Mouse (Mus musculus) ES-Bruce4 (cell line): ENCODE measurements around the gene 2900026A02Rik. TPM values are rescaled to one million over a fixed set of nuclear protein-coding genes. Genes with fewer than 3 reads are reported as not detected.

Experiments
- H3K27ac ChIP-seq: 2 replicates; pipeline ENCODE4 v1.5.1; 2012; ENCODE audit warnings: low read length, inconsistent platforms; ENCODE audit not compliant: insufficient read depth
- H3K27me3 ChIP-seq: 2 replicates; pipeline ENCODE4 v1.6.1; 2012; ENCODE audit warnings: mild to moderate bottlenecking, low read length, inconsistent platforms; ENCODE audit not compliant: control insufficient read depth, poor library complexity, insufficient read depth, severe bottlenecking
- H3K36me3 ChIP-seq: 2 replicates; pipeline ENCODE4 v1.6.1; 2012; ENCODE audit warnings: inconsistent platforms, mild to moderate bottlenecking, low read length, moderate library complexity; ENCODE audit not compliant: control insufficient read depth, poor library complexity, insufficient read depth, severe bottlenecking
- H3K4me1 ChIP-seq: one replicate; pipeline ENCODE4 v1.8.1; 2011; ENCODE audit warnings: low read length; ENCODE audit not compliant: control insufficient read depth, insufficient read depth
- H3K4me3 ChIP-seq: 2 replicates; pipeline ENCODE4 v1.5.1; 2011; ENCODE audit warnings: low read depth, mild to moderate bottlenecking, low read length
- H3K9ac ChIP-seq: 2 replicates; pipeline ENCODE4 v1.6.1; 2012; ENCODE audit warnings: low read depth, mild to moderate bottlenecking, inconsistent platforms; ENCODE audit not compliant: poor library complexity, severe bottlenecking
- H3K9me3 ChIP-seq: replicated peaks from 2 replicates; pipeline ENCODE4 v1.6.1; 2012; ENCODE audit warnings: mild to moderate bottlenecking, low read length, inconsistent platforms; ENCODE audit not compliant: control insufficient read depth, poor library complexity, insufficient read depth, severe bottlenecking
- CTCF ChIP-seq: IDR thresholded peaks from one replicate; pipeline ENCODE4 v1.8.1; 2011; ENCODE audit warnings: low read depth, low read length
- EP300 ChIP-seq: IDR thresholded peaks from 2 replicates; pipeline ENCODE4 v1.6.1; 2011; ENCODE audit warnings: low read depth, low read length; ENCODE audit not compliant: insufficient read depth
- POLR2A ChIP-seq: IDR thresholded peaks from one replicate; pipeline ENCODE4 v1.8.1; 2011; ENCODE audit warnings: low read length; ENCODE audit not compliant: insufficient read depth
- polyA plus RNA-seq: library from polyadenylated mRNA; stranded (reverse); fragments of >200 nt; gene quantifications from 2 replicates; pipeline ENCODE4 v1.2.4, GENCODE M21; 2011; ENCODE audit warnings: low read depth; ENCODE audit not compliant: missing spikeins, insufficient read depth, insufficient read length

2900026A02Rik gene
- polyA plus RNA-seq, 1 experiment, result 14.2 TPM

DNA sequence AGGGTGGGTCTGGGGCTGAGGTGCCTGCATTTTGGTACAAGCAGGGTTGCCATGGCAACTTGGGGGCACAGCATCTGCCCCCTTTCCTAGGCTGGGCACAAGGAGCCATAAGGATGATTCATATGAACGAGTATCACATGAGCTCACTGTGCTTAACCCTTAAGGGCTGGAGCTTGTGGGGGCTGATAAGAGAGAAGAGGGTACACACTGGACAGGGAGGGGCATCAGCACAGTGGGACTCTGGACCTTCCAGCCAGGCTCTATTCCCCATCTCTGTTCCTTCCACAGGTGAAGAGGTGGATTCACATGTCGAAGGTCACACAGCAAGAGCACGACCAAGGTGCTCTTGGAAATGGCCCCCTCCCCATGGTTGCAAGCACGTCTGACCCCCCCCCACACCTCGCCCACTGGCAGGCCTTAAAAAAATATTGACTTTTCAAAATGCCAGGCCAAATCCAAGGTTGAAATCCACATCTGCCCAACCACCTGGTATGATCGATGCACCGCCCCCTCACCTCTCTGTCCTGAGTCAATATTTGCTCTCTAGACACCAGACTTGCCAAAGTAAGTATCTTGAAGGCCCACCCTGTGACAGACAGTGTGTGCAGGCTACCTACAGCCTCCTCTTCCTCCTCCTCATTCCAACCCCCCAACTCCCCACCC, 81.8 kb downstream of the 2900026A02Rik start:
- no peaks in the 10 kb centered on the region for H3K27me3 ChIP-seq
- H3K9me3 ChIP-seq, result no peaks in the 10 kb centered on the region
- H3K4me3 ChIP-seq, result peak overlapping the region; percentile 51; the same call in 1 of the 2 replicates
- no peaks in the 10 kb centered on the region for H3K36me3 ChIP-seq
- no peaks in the 10 kb centered on the region for H3K4me1 ChIP-seq
- TF ChIP-seq EP300 (no peak), CTCF (no peak), POLR2A (no peak)
- no peak overlapping the region for H3K9ac ChIP-seq
- no peak overlapping the region for H3K27ac ChIP-seq

- H3K9ac ChIP-seq, result peak overlapping the region; percentile 40; the same call in 1 of the 2 replicates
- no peaks in the 10 kb centered on the region for H3K9me3 ChIP-seq
- peak; percentile 32 for TF ChIP-seq CTCF
- TF ChIP-seq EP300, result no peak
- TF ChIP-seq POLR2A, result no peak
- no peaks in the 10 kb centered on the region for H3K36me3 ChIP-seq
- H3K4me3 ChIP-seq, result peak overlapping the region; percentile 51
- no peak overlapping the region for H3K27ac ChIP-seq
- H3K27me3 ChIP-seq, result no peaks in the 10 kb centered on the region
- no peaks in the 10 kb centered on the region for H3K4me1 ChIP-seq
These were observed 82.5 kb downstream of the 2900026A02Rik start for GRCm38 (mm10) chr5:113138319-113139063.

DNA sequence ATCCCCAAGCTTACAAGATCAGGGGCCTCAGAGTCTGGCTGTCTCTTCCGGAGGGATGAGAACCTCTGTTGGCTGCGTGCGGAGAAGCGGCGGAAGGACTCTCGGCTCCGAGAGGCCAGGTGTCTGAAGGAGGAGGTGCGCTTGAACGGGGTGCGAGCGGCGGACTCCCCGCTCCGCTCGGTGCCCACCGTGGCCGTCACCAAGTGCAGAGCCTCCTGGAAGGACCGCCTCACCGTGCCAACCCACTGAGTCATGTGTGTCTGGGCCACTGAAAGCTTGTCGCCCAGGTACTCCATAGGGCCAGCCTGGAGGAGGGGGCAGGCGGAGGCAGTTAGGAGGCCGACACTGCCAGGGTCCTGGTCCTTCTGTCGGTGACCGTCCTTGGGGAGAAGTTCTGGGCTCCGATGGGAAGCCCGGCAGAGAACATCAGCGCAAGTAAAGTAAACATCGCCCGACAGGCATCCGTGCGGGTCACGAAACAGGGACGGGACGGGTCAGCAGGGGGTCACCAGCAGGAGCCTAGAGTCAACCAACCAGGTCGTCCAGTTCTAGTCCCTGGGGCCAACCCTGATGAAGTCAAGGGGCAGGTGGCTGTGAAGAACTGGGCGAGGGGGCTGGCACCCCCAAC, 83.2 kb downstream of the 2900026A02Rik start:
- H3K4me1 ChIP-seq, result no peaks in the 10 kb centered on the region
- no peaks in the 10 kb centered on the region for H3K9me3 ChIP-seq
- no peaks in the 10 kb centered on the region for H3K36me3 ChIP-seq
- no peak overlapping the region for H3K27ac ChIP-seq
- no peak overlapping the region for H3K9ac ChIP-seq
- peak overlapping the region; percentile 51 for H3K4me3 ChIP-seq
- no peaks in the 10 kb centered on the region for H3K27me3 ChIP-seq
- TF ChIP-seq CTCF (no peak), POLR2A (no peak), EP300 (no peak)

DNA sequence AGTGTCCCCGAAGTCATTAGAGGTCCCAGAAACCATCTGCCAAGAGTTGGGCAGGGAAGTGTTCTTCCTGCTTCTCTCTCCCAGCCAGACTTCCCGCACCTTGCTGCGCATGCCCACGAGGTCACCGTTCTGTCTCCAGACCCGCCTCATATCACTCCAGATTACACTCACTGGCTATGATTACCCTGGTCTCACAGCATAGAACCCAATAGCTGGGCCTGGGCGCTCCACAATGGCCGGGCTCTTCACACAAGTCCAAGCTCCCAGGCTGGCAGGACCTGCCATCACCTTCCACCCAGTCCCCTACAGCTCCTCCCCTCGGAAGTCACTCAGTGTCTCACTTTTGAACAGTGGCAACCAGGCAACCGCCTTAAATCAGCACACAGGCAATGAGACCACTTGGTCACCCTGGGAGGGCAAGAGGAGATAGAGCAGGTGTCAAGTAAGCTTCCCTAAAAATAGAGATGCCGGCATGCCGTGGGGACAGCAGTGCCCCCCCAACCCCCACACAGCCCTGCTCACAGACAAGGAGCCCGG, 84.0 kb downstream of the 2900026A02Rik start:
- Histone ChIP-seq H3K9me3 (no peaks in the 10 kb centered on the region), H3K27me3 (no peaks in the 10 kb centered on the region), H3K4me3 (no peak overlapping the region), H3K27ac (no peak overlapping the region), H3K36me3 (no peaks in the 10 kb centered on the region), H3K9ac (no peak overlapping the region), H3K4me1 (peaks cover 2% of the 10 kb centered on the region)
- TF ChIP-seq POLR2A (no peak), EP300 (no peak), CTCF (no peak)

GRCm38 (mm10) chr5:113135513-113135912, 85.5 kb downstream of the 2900026A02Rik start:
- Histone ChIP-seq H3K36me3 (no peaks in the 10 kb centered on the region), H3K27me3 (no peaks in the 10 kb centered on the region), H3K4me3 (no peak overlapping the region), H3K9ac (no peak overlapping the region), H3K4me1 (peaks cover 4% of the 10 kb centered on the region), H3K9me3 (no peaks in the 10 kb centered on the region), H3K27ac (no peak overlapping the region)
- TF ChIP-seq CTCF, result no peak
- TF ChIP-seq POLR2A, result no peak
- no peak for TF ChIP-seq EP300
